Comparison of ENCODE assay signal across 20 mouse cellular contexts in the genomic region with DNA sequence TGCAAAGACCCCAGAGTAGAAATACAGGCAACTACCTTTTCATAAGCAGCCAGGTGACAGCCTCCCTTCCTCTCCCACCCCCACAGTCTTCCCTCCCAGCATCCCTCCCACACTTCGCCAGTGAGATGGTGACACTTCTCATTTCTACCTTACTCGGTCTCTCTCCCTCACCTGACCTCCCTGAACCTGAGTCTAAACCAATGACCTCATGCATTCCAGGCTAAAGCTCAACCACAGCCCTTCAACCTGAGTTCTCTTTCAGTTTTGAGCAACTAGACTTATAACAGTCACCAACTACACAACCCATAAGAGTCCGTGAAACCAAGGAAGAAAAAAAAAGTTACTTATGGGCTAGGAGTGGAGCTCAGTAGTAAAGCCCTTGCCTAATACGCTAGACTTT. TPM values are rescaled to one million over a fixed set of nuclear protein-coding genes. Genes with fewer than 3 reads are reported as not detected.
DNase-seq lines count a peak whose midpoint lies in the region; ATAC-seq and TF ChIP-seq lines count a peak whose summit lies in the region.
"Had no signal": no experiment of that assay in that cellular context is flagged by ENCODE, and none has a peak within 500 bp of the region (broad histone marks: within the 10 kb centered on the region; RNA-seq: fewer than 3 reads in every experiment).

No protein-coding gene starts in this region.

- H3K4me2 ChIP-seq in intestine, embryonic 16.5 days (ENCODE audit: low read depth, low read length), result no peak overlapping the region
- no peak overlapping the region for H3K4me2 ChIP-seq in intestine, postnatal 0 days (replicated peaks; ENCODE audit: low read depth)
- no peak overlapping the region for H3K4me2 ChIP-seq in liver, postnatal 0 days (ENCODE audit: low read depth, low read length)
- H3K4me2 ChIP-seq: heart, embryonic 13.5 days; hindbrain, embryonic 15.5 days had no signal

- H3K9ac ChIP-seq in intestine, embryonic 16.5 days (ENCODE audit: low read depth, low read length), result no peak overlapping the region
- no peak overlapping the region for H3K9ac ChIP-seq in intestine, postnatal 0 days (ENCODE audit: low read depth, low read length)
- no peak overlapping the region for H3K9ac ChIP-seq in liver, postnatal 0 days (replicated peaks)
- H3K9ac ChIP-seq: heart, embryonic 13.5 days; hindbrain, embryonic 15.5 days had no signal

- H3K27ac ChIP-seq in intestine, embryonic 16.5 days (ENCODE audit: low read length), result no peak overlapping the region
- H3K27ac ChIP-seq in intestine, postnatal 0 days (ENCODE audit: low read depth, low read length), result no peak overlapping the region
- no peak overlapping the region for H3K27ac ChIP-seq in liver, postnatal 0 days (ENCODE audit: low read depth)
- H3K27ac ChIP-seq: embryonic facial prominence, embryonic 10.5 days; forebrain, embryonic 10.5 days; gastrocnemius, adult 2 months; heart, embryonic 13.5 days had no signal

- H3K27me3 ChIP-seq in intestine, embryonic 16.5 days (replicated peaks; ENCODE audit: control insufficient read depth, insufficient read depth, low read length), result no peaks in the 10 kb centered on the region
- no peaks in the 10 kb centered on the region for H3K27me3 ChIP-seq in intestine, postnatal 0 days (replicated peaks; ENCODE audit: control insufficient read depth, insufficient read depth, low read length)
- H3K27me3 ChIP-seq in liver, postnatal 0 days (ENCODE audit: insufficient read depth, low read length), result no peaks in the 10 kb centered on the region
- H3K27me3 ChIP-seq: heart, embryonic 13.5 days; hindbrain, embryonic 15.5 days had no signal

- 77% methylated on average over 4 of the region's 4 CpGs for WGBS in intestine, embryonic 16.5 days
- WGBS in intestine, postnatal 0 days, result 65% methylated on average over 4 of the region's 4 CpGs
- 57% methylated on average over 4 of the region's 4 CpGs for WGBS in liver, postnatal 0 days (ENCODE audit: insufficient replicate concordance)

- TF ChIP-seq CTCF in intestine, postnatal 0 days (IDR thresholded peaks at IDR 0.05; ENCODE audit: low read depth), result no peak
- TF ChIP-seq CTCF in liver, postnatal 0 days (IDR thresholded peaks at IDR 0.05; ENCODE audit: low read depth), result no peak

- no peak overlapping the region for H3K4me3 ChIP-seq in intestine, embryonic 16.5 days (ENCODE audit: low read length)
- no peak overlapping the region for H3K4me3 ChIP-seq in intestine, postnatal 0 days (ENCODE audit: low read depth, low read length)
- H3K4me3 ChIP-seq in liver, postnatal 0 days (ENCODE audit: low read depth, low read length), result no peak overlapping the region
- H3K4me3 ChIP-seq: embryonic facial prominence, embryonic 10.5 days; forebrain, embryonic 10.5 days; gastrocnemius, adult 2 months; heart, embryonic 13.5 days; hindbrain, embryonic 15.5 days had no signal

- peak; percentile 5; the same call in 1 of the 2 replicates for ATAC-seq in intestine, embryonic 16.5 days
- no peak for ATAC-seq in intestine, postnatal 0 days
- ATAC-seq in CD4-positive, CD25-positive, alpha-beta regulatory T cell, adult 4 months, result peak; percentile 3
- peak; percentile 56; the same call in 1 of the 2 replicates for ATAC-seq in liver, postnatal 0 days
- ATAC-seq in megakaryocyte progenitor cell, adult 5-6 weeks (replicated peaks; ENCODE audit: poor library complexity), result no peak
- ATAC-seq: forebrain, embryonic 14.5 days had no signal

- no peak for TF ChIP-seq EP300 in liver, postnatal 0 days (IDR thresholded peaks at IDR 0.05; ENCODE audit: low read depth)

- no peaks in the 10 kb centered on the region for H3K4me1 ChIP-seq in intestine, embryonic 16.5 days (ENCODE audit: control insufficient read depth, insufficient read depth, low read length)
- H3K4me1 ChIP-seq in intestine, postnatal 0 days (replicated peaks; ENCODE audit: control insufficient read depth, insufficient read depth, low read length), result no peaks in the 10 kb centered on the region
- peaks cover 1% of the 10 kb centered on the region; the same call in 1 of the 2 replicates for H3K4me1 ChIP-seq in liver, postnatal 0 days (ENCODE audit: insufficient read depth)
- H3K4me1 ChIP-seq: embryonic facial prominence, embryonic 10.5 days; heart, embryonic 13.5 days had no signal

- no peak for DNase-seq in liver, postnatal 0 days
- peak; percentile 46 for DNase-seq in yolk sac, embryonic 10.5 days (ENCODE audit: low spot score)
- no peak for DNase-seq in gastrocnemius, postnatal 4 days (ENCODE audit: low spot score in 2 of 2)
- DNase-seq: adrenal gland, postnatal 10 days; B cell, adult 2 months; cerebellum, adult 11 months; cerebellum, adult 9-10 months; cerebellum, postnatal 25 days; gastrocnemius, adult 2 months; gastrocnemius, postnatal 25 days; heart, postnatal 36 days had no signal

- peaks cover 5% of the 10 kb centered on the region; the same call in 1 of the 2 replicates for H3K9me3 ChIP-seq in intestine, embryonic 16.5 days (ENCODE audit: control insufficient read depth, low read length)
- H3K9me3 ChIP-seq in intestine, postnatal 0 days (ENCODE audit: control insufficient read depth), result no peaks in the 10 kb centered on the region
- H3K9me3 ChIP-seq in liver, postnatal 0 days (ENCODE audit: low read length), result no peaks in the 10 kb centered on the region
- H3K9me3 ChIP-seq: hindbrain, embryonic 15.5 days had no signal

- no peaks in the 10 kb centered on the region for H3K36me3 ChIP-seq in intestine, embryonic 16.5 days (ENCODE audit: control insufficient read depth, insufficient read depth, low read length)
- H3K36me3 ChIP-seq in intestine, postnatal 0 days (ENCODE audit: control insufficient read depth, insufficient read depth), result peaks cover 19% of the 10 kb centered on the region
- peaks cover 24% of the 10 kb centered on the region for H3K36me3 ChIP-seq in liver, postnatal 0 days (replicated peaks; ENCODE audit: insufficient read depth, low read length)

RNA-seq across cellular contexts. Expression of gene Smap2, which starts 29.7 kb away (rescaled TPM):
- 12.2 and 14.2 TPM in 2 replicates for polyA plus RNA-seq in intestine, embryonic 16.5 days (2015; fragmentation: Nextera tagmentation; extraction: Ambion mirVana)
- 23.2 and 26.0 TPM in 2 replicates for polyA plus RNA-seq in intestine, postnatal 0 days (2015; fragmentation: Nextera tagmentation; extraction: Ambion mirVana)
- polyA plus RNA-seq in CD4-positive, CD25-positive, alpha-beta regulatory T cell, adult 4 months (2017; shearing (Covaris generic)), result 10 to 100 TPM; 34.0 to 37.4 TPM
- polyA plus RNA-seq in liver, postnatal 0 days (2015; fragmentation: Nextera tagmentation; extraction: Ambion mirVana), result 14.9 and 17.1 TPM in 2 replicates
- total RNA-seq in megakaryocyte progenitor cell, adult 5-6 weeks (2015), result 46.0 and 53.8 TPM in 2 replicates
- total RNA-seq in megakaryocyte progenitor cell, adult 5-6 weeks (2017), result 21.9 and 26.8 TPM in 2 replicates
- total RNA-seq in gastrocnemius, postnatal 4 days (2021), result 10 to 100 TPM; 22.1 to 25.7 TPM

RNA-seq across cellular contexts. Expression of gene Zfp69, which starts 35.8 kb away (rescaled TPM):
- 3.9 and 4.8 TPM in 2 replicates for polyA plus RNA-seq in intestine, embryonic 16.5 days (2015; fragmentation: Nextera tagmentation; extraction: Ambion mirVana)
- 2.2 and 2.6 TPM in 2 replicates for polyA plus RNA-seq in intestine, postnatal 0 days (2015; fragmentation: Nextera tagmentation; extraction: Ambion mirVana)
- polyA plus RNA-seq in CD4-positive, CD25-positive, alpha-beta regulatory T cell, adult 4 months (2017; shearing (Covaris generic)), result 1 to 10 TPM; 1.1 to 1.2 TPM
- polyA plus RNA-seq in liver, postnatal 0 days (2015; fragmentation: Nextera tagmentation; extraction: Ambion mirVana), result 1.7 and 1.8 TPM in 2 replicates
- 2.1 and 3.0 TPM in 2 replicates for total RNA-seq in megakaryocyte progenitor cell, adult 5-6 weeks (2015)
- 0.95 and 2.6 TPM in 2 replicates for total RNA-seq in megakaryocyte progenitor cell, adult 5-6 weeks (2017)
- total RNA-seq in gastrocnemius, postnatal 4 days (2021), result 1 to 10 TPM; 2.9 to 3.9 TPM

RNA-seq across cellular contexts. Expression of gene Col9a2, which starts 51.9 kb away (rescaled TPM):
- polyA plus RNA-seq in intestine, embryonic 16.5 days (2015; fragmentation: Nextera tagmentation; extraction: Ambion mirVana), result 4.5 and 4.7 TPM in 2 replicates
- 3.9 TPM in 2 replicates for polyA plus RNA-seq in intestine, postnatal 0 days (2015; fragmentation: Nextera tagmentation; extraction: Ambion mirVana)
- polyA plus RNA-seq in CD4-positive, CD25-positive, alpha-beta regulatory T cell, adult 4 months (2017; shearing (Covaris generic)), result not detected
- polyA plus RNA-seq in liver, postnatal 0 days (2015; fragmentation: Nextera tagmentation; extraction: Ambion mirVana), result 0.34 and 0.44 TPM in 2 replicates
- not detected in 2 replicates for total RNA-seq in megakaryocyte progenitor cell, adult 5-6 weeks (2015)
- total RNA-seq in megakaryocyte progenitor cell, adult 5-6 weeks (2017), result not detected in 2 replicates
- total RNA-seq in gastrocnemius, postnatal 4 days (2021), result 1 to 10 TPM; 2.2 to 3.8 TPM

Comparison
In these comparisons a context has a peak if more than half of its experiments do, and no peak if none do; other contexts are left out.
1. ATAC-seq: peak in intestine, embryonic 16.5 days (single experiment), CD4-positive, CD25-positive, alpha-beta regulatory T cell, adult 4 months (single experiment) and liver, postnatal 0 days (single experiment); none in intestine, postnatal 0 days (single experiment) and megakaryocyte progenitor cell, adult 5-6 weeks (single experiment).